Mouse (Mus musculus) CH12F3 (cell line): Measurements from ENCODE around the gene Ppih.
"Not testable (repeated sequence)": the region's sequence is repeated elsewhere in the genome, so short reads cannot be mapped to it uniquely, and the experiment has no call there.

Experiments used
- in situ Hi-C: fragments of 300-500 bp; cut with MboI; formaldehyde crosslinking; loops from 2 replicates; pipeline ENCODE4 v1.14.3; 2020; ENCODE audit warnings: low sequenced_read_pairs

Ppih gene

DNA sequence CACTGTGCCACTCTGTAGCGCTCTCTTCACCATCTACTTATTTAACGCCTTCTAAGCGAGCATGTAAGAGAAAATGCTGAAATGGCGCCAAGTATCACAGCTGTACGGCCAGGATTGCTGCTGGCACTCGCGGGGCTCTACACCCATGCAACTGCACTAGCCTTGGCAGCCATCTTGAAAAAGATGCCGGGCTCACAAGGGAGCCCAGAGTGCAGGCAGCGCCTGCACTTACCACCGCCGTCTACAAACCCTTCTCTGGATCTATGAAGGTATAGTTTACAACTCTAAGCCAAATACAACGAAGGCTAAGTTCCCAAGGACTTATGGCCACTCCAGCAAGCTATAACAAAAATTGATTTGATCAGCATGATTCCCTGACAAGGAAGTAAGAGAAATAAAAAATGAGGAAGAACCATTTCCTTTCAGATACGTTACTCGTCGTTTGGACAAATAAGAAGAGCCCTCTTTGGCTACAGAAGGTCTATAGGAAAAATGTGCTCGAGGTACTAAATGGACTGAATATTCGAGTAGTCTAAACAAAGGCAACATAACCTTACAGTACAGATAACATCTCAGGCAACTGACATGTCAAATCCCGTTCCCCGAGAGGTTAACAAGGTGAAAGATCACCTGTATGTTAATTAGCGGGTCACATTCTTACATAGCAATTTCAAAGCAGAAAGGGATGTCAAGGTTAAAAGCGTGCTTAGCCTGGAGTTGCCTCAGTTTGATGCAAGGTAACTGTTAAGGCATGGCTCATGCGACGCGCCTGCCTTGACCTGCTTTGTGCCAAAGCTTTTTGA is 27.4 kb downstream of the Ppih start:
- in situ Hi-C loops: no loop called here

- in situ Hi-C loops: no loop called here
These were observed 28.4 kb downstream of the Ppih start for GRCm38 (mm10) chr4:119291921-119292320.

GRCm38 (mm10) chr4:119285336-119285735 is 35.0 kb downstream of the Ppih start:
- in situ Hi-C loops: no loop called here

GRCm38 (mm10) chr4:119284861-119285260 is 35.5 kb downstream of the Ppih start:
- in situ Hi-C loops: no loop called here

- in situ Hi-C loops: not testable (repeated sequence)
These were observed 41.6 kb downstream of the Ppih start for GRCm38 (mm10) chr4:119278784-119279183.

DNA sequence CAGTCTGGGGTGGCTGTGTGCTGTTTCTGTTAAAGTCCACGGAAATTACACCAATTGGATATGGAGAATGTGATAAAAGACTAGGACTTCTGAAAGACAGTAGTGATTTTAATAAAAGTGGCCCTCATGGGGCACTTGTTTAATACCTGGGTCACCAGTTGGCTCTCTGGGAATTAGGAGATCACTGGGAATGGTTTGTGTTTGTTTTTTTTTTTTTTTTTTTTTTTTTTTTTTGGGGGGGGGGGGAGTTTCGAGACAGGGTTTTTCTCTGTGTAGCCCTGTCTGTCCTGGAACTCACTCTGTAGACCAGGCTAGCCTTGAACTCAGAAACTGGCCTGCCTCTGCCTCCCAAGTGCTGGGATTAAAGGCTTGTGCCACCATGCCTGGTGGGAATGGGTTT is 44.6 kb downstream of the Ppih start:
- in situ Hi-C loops: no loop called here

DNA sequence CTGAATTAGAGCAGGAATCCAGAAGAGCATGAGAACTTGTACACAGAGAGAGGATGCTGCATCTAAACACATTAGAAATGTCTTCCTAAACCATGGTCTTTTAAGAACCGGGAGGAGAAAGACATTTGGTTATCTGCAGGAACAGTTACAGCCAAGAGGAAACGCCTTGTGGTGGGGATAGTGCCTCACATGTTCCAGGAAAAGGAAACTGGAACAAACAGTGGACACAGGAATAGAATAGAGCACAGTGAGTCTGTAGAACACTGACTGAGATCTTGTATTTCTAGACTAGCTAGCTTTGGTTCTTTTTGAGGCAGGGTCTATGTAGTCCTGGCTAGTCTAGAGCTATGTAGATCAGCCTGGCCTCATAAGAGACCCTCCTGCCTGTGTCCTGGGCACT is 45.1 kb downstream of the Ppih start:
- in situ Hi-C loops: no loop called here

DNA sequence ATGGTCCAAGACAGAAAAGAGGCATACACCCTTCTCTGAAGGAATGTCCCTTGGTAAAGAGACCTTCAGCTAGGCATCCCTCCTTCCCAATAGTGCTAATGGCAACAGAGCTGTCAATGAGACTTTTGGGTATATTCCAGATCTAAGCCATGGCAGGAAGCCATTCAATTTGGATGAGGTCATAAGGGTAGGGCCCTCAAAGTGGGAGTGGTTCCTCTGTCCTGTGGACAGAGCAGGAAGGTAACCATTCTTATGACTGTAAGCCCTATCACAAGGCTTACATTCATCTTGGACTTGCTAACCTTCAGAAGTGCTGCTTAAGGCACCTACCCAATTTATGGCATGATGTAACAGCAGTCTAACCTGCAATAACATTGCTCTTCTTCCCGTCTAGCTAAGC is 45.7 kb downstream of the Ppih start:
- in situ Hi-C loops: no loop called here

DNA sequence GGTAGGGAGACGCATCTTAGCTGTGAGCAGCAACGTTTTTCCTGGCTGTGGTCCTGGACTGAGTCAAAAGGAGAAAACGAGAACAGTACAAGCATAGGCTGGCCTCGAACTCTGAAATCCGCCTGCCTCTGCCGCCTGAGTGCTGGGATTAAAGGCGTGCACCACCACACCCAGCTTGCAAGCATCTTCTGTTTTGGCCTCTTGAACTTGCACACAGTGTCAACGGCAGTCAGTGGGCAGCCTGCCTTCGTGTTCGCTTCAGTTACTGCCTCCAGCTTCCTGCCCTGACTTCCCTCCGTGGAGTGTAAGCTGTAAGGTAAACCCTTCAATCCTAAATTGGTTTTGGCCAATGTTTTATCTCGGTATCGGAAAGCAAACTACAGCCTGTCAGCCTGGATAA is 53.7 kb downstream of the Ppih start:
- in situ Hi-C loops: no loop called here

- in situ Hi-C loops: no loop called here
These were observed 56.9 kb downstream of the Ppih start for GRCm38 (mm10) chr4:119263459-119263858.

GRCm38 (mm10) chr4:119262483-119262882 is 57.9 kb downstream of the Ppih start:
- in situ Hi-C loops: no loop called here

- in situ Hi-C loops: no loop called here
These were observed 59.1 kb downstream of the Ppih start for GRCm38 (mm10) chr4:119261087-119261713.

DNA sequence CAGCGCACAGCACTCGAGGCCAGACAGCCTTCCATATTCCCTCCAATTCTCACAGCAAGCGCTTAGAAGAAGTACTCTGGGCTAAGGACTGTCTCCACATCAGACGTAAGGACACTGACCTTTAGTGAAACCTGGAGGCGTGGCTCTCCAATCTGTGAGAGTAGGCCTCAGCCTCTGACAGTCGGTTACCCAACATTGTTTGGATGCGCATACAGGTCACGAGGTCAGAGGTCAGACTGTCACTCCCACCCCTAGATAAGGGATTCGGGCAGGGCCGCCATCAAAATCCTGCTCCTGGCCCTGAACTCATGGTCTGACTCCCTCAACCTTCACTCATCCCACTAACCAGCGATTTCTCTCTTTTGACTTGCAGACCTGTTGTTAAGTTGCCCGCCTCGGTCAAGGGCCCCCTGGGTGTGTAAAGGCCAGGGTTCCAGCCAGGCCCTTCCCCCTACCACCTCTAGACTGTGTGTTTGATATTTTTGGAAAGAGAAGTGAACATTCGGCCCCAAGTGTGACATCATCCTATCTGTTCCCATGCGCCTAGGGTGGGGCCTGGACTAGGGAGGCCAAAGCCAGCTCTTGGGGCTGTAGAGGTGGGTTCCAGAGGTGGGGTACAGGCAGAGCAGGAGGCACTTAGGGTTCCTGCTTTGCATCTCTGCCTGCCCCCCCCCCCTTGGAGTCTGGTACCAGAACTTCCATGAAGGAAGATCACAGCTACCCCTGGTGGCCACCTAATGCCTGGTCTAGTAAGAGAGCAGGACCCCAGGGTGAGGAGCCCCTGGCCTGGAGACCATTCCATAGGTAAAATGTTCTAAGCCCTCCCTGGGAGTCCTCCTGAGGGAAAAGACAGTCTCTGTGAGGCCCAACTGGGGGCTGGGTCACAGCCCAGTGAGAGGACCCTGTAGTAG is 60.7 kb downstream of the Ppih start:
- in situ Hi-C loops: no loop called here

DNA sequence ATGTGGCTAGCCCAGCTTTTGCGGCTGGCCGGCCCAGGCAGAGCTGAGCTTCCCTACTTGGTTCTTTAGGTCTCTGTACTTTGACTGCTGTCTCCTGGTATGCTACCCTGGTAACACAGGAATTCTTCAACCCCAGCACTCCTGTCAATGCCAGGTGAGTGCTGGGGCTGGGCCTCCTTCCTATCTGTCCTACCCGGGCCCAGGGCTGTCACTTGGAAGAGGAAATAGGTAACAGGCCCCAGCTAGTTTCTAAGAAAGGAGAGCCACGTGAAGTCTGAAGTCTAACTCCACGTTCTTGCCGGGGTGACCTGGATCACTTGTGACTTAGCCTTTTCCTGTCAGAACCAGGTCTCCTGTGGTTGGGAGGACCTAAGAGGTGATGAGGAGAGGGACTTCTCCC is 63.3 kb downstream of the Ppih start:
- in situ Hi-C loops: no loop called here

DNA sequence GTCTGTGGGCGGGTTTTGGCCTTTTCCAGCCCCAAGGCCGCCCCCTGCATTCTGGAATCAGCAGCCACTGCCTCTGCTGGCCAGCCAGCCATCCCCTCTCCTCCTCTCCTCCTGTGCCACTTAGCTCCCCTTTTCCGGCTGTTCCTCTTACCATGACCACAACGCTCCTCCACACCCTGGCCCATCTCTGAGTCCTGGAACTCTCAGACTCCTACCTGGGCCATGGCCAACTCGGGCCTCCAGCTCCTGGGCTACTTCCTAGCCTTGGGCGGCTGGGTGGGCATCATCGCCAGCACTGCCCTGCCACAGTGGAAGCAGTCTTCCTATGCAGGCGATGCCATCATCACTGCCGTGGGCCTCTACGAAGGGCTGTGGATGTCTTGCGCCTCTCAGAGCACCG is 65.0 kb downstream of the Ppih start, which contains the start of gene Cldn19:
Cldn19 (plus strand) TSS at position 64 of the 400 bp plus-strand sequence.
- in situ Hi-C loops: no loop called here

DNA sequence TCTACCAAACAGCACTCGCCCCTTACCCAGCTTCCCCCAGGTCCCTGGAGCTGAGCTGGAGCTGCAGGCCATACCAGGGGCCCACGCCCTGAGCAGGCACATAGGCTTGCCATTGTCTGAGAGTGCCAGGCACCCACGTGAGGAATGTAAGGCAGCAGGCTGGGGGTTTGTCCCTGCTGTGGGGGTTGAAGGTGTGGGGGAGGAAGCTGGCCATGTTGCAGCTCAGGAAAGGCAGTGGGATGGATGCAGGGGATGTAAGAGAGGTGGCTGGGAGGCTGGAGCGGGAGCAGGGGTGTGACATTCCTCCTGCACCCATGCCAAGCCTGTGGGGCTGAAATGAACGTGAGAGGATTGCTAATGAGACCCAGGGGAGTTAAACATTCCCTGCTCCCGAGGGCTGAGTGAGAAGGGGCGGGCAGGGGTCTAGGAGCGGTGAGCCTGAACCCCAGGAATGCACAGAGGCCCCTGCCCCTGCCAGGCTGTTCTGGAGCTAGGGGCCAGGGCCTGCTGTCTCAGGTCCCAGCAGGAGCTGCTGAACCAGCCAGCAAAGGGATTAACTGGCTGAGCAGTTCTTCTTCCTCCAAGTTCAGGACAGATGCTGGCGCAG is 66.2 kb downstream of the Ppih start:
- in situ Hi-C loops: no loop called here

GRCm38 (mm10) chr4:119252025-119252808 is 68.1 kb downstream of the Ppih start:
- in situ Hi-C loops: no loop called here
